ENCODE assay signal across 10 mouse cellular contexts in the genomic region with DNA sequence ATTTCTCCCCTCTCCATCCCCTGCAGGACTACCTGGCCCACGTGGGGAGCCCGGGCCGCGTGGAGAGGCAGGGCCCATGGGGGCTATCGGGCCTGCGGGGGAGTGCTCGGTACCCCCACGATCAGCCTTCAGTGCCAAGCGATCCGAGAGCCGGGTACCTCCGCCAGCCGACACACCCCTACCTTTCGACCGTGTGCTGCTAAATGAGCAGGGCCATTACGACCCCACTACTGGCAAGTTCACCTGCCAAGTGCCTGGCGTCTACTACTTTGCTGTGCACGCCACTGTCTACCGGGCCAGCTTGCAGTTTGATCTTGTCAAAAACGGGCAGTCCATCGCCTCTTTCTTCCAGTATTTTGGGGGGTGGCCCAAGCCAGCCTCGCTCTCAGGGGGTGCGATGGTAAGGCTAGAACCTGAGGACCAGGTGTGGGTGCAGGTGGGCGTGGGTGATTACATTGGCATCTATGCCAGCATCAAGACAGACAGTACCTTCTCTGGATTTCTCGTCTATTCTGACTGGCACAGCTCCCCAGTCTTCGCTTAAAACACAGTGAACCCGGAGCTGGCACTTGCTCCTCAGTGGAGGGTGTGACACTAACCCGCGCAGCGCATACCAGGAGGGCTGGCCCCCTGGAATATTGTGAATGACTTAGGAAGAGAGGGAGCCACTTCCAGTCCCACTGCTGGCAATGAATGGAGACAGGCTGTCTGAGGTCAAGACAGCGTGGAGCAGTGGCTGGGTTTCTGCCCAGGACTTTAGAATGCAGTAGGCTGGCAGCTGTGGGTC. TPM values are rescaled to one million over a fixed set of nuclear protein-coding genes. Genes with fewer than 3 reads are reported as not detected.
DNase-seq lines count a peak whose midpoint lies in the region; ATAC-seq and TF ChIP-seq lines count a peak whose summit lies in the region.
"Had no signal": no experiment of that assay in that cellular context is flagged by ENCODE, and none has a peak within 500 bp of the region (broad histone marks: within the 10 kb centered on the region; RNA-seq: fewer than 3 reads in every experiment).

No protein-coding gene starts in this region.

- H3K9ac ChIP-seq in kidney, embryonic 14.5 days (ENCODE audit: low read depth, low read length), result peak overlapping the region; percentile 19; the same call in 1 of the 2 replicates
- H3K9ac ChIP-seq in forebrain, postnatal 0 days, result peak overlapping the region; percentile 31; the same call in 1 of the 2 replicates
- no peak overlapping the region for H3K9ac ChIP-seq in liver, embryonic 14.5 days (replicated peaks)

- TF ChIP-seq CTCF in forebrain, postnatal 0 days (IDR thresholded peaks at IDR 0.05; ENCODE audit: low read depth), result no peak
- TF ChIP-seq CTCF in liver, embryonic 14.5 days (IDR thresholded peaks at IDR 0.05; ENCODE audit: low read depth), result no peak

- 81% methylated on average over 31 of the region's 31 CpGs for WGBS in kidney, embryonic 14.5 days
- WGBS in forebrain, postnatal 0 days, result 73% methylated on average over 31 of the region's 31 CpGs
- WGBS in liver, embryonic 14.5 days (ENCODE audit: insufficient replicate concordance), result 86% methylated on average over 31 of the region's 31 CpGs

- TF ChIP-seq EP300 in liver, embryonic 14.5 days (IDR thresholded peaks at IDR 0.05; ENCODE audit: low read depth), result no peak

- H3K27ac ChIP-seq in kidney, embryonic 14.5 days (ENCODE audit: low read depth, low read length), result no peak overlapping the region
- H3K27ac ChIP-seq in brown adipose tissue, adult 24 weeks (replicated peaks; ENCODE audit: low read depth, low read length), result no peak overlapping the region
- no peak overlapping the region for H3K27ac ChIP-seq in forebrain, postnatal 0 days (ENCODE audit: low read depth, low read length)
- H3K27ac ChIP-seq in liver, embryonic 14.5 days, result no peak overlapping the region

- intact Hi-C loops in gastrocnemius, postnatal 14 days (cut with DNase I; ENCODE audit: low total_unique reads), result no loop called here

- H3K4me1 ChIP-seq in kidney, embryonic 14.5 days (ENCODE audit: control insufficient read depth, insufficient read depth, low read length), result peaks cover 42% of the 10 kb centered on the region
- H3K4me1 ChIP-seq in brown adipose tissue, adult 24 weeks (ENCODE audit: control insufficient read depth, insufficient read depth, insufficient read length, low read length), result peaks cover 6% of the 10 kb centered on the region; the same call in 1 of the 2 replicates
- H3K4me1 ChIP-seq in forebrain, postnatal 0 days (ENCODE audit: insufficient read depth), result peaks cover 34% of the 10 kb centered on the region; the same call in 1 of the 2 replicates
- peaks cover 0 to 13% of the 10 kb centered on the region in 2 experiments for H3K4me1 ChIP-seq in liver, embryonic 14.5 days (replicated peaks; ENCODE audit: control insufficient read depth in 2 of 2, insufficient read depth in 2 of 2, low read length in 1 of 2)

- peaks cover 32% of the 10 kb centered on the region for H3K36me3 ChIP-seq in kidney, embryonic 14.5 days (ENCODE audit: control insufficient read depth, insufficient read depth, low read length)
- no peaks in the 10 kb centered on the region for H3K36me3 ChIP-seq in forebrain, postnatal 0 days (ENCODE audit: insufficient read depth)
- H3K36me3 ChIP-seq in liver, embryonic 14.5 days (replicated peaks; ENCODE audit: control insufficient read depth, insufficient read depth, low read depth), result peaks cover 14% of the 10 kb centered on the region

- peak overlapping the region; percentile 39 for H3K4me2 ChIP-seq in kidney, embryonic 14.5 days (replicated peaks; ENCODE audit: low read depth, low read length)
- peak overlapping the region; percentile 37 for H3K4me2 ChIP-seq in forebrain, postnatal 0 days (ENCODE audit: low read depth)
- peak overlapping the region; percentile 31 for H3K4me2 ChIP-seq in liver, embryonic 14.5 days (ENCODE audit: low read depth)

- H3K27me3 ChIP-seq in kidney, embryonic 14.5 days (ENCODE audit: control insufficient read depth, insufficient read depth, low read length), result no peaks in the 10 kb centered on the region
- H3K27me3 ChIP-seq in forebrain, postnatal 0 days (ENCODE audit: insufficient read depth, low read length), result no peaks in the 10 kb centered on the region
- H3K27me3 ChIP-seq in liver, embryonic 14.5 days (ENCODE audit: control insufficient read depth, insufficient read depth, low read length), result no peaks in the 10 kb centered on the region

- H3K9me3 ChIP-seq in kidney, embryonic 14.5 days (ENCODE audit: control insufficient read depth, low read length), result no peaks in the 10 kb centered on the region
- no peaks in the 10 kb centered on the region for H3K9me3 ChIP-seq in forebrain, postnatal 0 days (ENCODE audit: low read length)
- H3K9me3 ChIP-seq in liver, embryonic 14.5 days (ENCODE audit: control insufficient read depth, low read length), result no peaks in the 10 kb centered on the region

- H3K4me3 ChIP-seq in kidney, embryonic 14.5 days (ENCODE audit: low read length), result peak overlapping the region; percentile 8; the same call in 1 of the 2 replicates
- H3K4me3 ChIP-seq in brown adipose tissue, adult 24 weeks (ENCODE audit: insufficient read depth, low read depth, low read length), result 0 out of 2 replicates have a peak overlapping the region, but pooled peaks have one; percentile 48
- no peak overlapping the region for H3K4me3 ChIP-seq in forebrain, postnatal 0 days (ENCODE audit: low read depth, low read length)
- H3K4me3 ChIP-seq in liver, embryonic 14.5 days (ENCODE audit: insufficient read depth in 1 of 2, low read depth in 2 of 2, low read length in 2 of 2), result no peak overlapping the region

- DNase-seq in kidney, postnatal 10 days, result no peak
- DNase-seq in forebrain, postnatal 0 days, result no peak
- no peak for DNase-seq in liver, embryonic 14.5 days (ENCODE audit: low read depth in 3 of 3, low spot score in 3 of 3)
- no peak for DNase-seq in gastrocnemius, postnatal 14 days
- DNase-seq in thymus, postnatal 10 days (ENCODE audit: low spot score in 2 of 2), result no peak
- DNase-seq in adrenal gland, postnatal 4 days (ENCODE audit: low spot score in 2 of 2), result no peak

- ATAC-seq in kidney, embryonic 14.5 days (ENCODE audit: low FRiP score, low TSS enrichment), result no peak
- no peak for ATAC-seq in forebrain, postnatal 0 days
- no peak for ATAC-seq in liver, embryonic 14.5 days (ENCODE audit: insufficient read depth)

RNA-seq across cellular contexts. Expression of a gene that starts 1.4 kb away (rescaled TPM):
- 4.6 and 5.4 TPM in 2 replicates for polyA plus RNA-seq in kidney, embryonic 14.5 days (2014; fragmentation: Nextera tagmentation; extraction: Ambion mirVana)
- 3.6 and 3.7 TPM in 2 replicates for polyA plus RNA-seq in brown adipose tissue, adult 24 weeks (2012; ENCODE audit: insufficient read depth, insufficient read length, missing spikeins)
- 17.3 and 18.4 TPM in 2 replicates for total RNA-seq in forebrain, postnatal 0 days (2014; rRNA removed)
- polyA plus RNA-seq in forebrain, postnatal 0 days (2015; fragmentation: Nextera tagmentation; extraction: Ambion mirVana), result 8.7 and 9.3 TPM in 2 replicates
- 0.24 and 0.27 TPM in 2 replicates for polyA plus RNA-seq in liver, embryonic 14.5 days (2012; rRNA removed)
- 0.27 and 0.30 TPM in 2 replicates for polyA plus RNA-seq in liver, embryonic 14.5 days (2014; fragmentation: Nextera tagmentation; extraction: Ambion mirVana)
- total RNA-seq in gastrocnemius, postnatal 14 days (2021), result 10 to 100 TPM; 22.9 to 25.7 TPM
- 10 to 100 TPM in 1 of 2 experiments, 1 to 10 TPM in 1; 9.7 to 17.4 TPM for total RNA-seq in adrenal gland, postnatal 4 days (2021)

RNA-seq across cellular contexts. Expression of a gene that starts 4.8 kb away (rescaled TPM):
- polyA plus RNA-seq in kidney, embryonic 14.5 days (2014; fragmentation: Nextera tagmentation; extraction: Ambion mirVana), result 0.09 and 0.14 TPM in 2 replicates
- not detected in 2 replicates for polyA plus RNA-seq in brown adipose tissue, adult 24 weeks (2012; ENCODE audit: insufficient read depth, insufficient read length, missing spikeins)
- total RNA-seq in forebrain, postnatal 0 days (2014; rRNA removed), result 0.81 TPM in 1 of 2 replicates, not detected in the other
- polyA plus RNA-seq in forebrain, postnatal 0 days (2015; fragmentation: Nextera tagmentation; extraction: Ambion mirVana), result 0.11 TPM in 1 of 2 replicates, not detected in the other
- 0.05 and 0.09 TPM in 2 replicates for polyA plus RNA-seq in liver, embryonic 14.5 days (2012; rRNA removed)
- polyA plus RNA-seq in liver, embryonic 14.5 days (2014; fragmentation: Nextera tagmentation; extraction: Ambion mirVana), result not detected in 2 replicates
- total RNA-seq in gastrocnemius, postnatal 14 days (2021), result 1 to 10 TPM in 1 of 2 experiments, under 1 TPM in 1; 0.23 to 1.2 TPM
- total RNA-seq in adrenal gland, postnatal 4 days (2021), result under 1 TPM; 0.11 to 0.51 TPM
- polyA plus RNA-seq: liver, adult 2 months had no signal

RNA-seq across cellular contexts. Expression of a gene that starts 4.9 kb away (rescaled TPM):
- polyA plus RNA-seq in kidney, embryonic 14.5 days (2014; fragmentation: Nextera tagmentation; extraction: Ambion mirVana), result 51.1 and 78.4 TPM in 2 replicates
- polyA plus RNA-seq in brown adipose tissue, adult 24 weeks (2012; ENCODE audit: insufficient read depth, insufficient read length, missing spikeins), result 8.7 and 10.4 TPM in 2 replicates
- total RNA-seq in forebrain, postnatal 0 days (2014; rRNA removed), result 11.0 and 16.0 TPM in 2 replicates
- 36.8 and 38.8 TPM in 2 replicates for polyA plus RNA-seq in forebrain, postnatal 0 days (2015; fragmentation: Nextera tagmentation; extraction: Ambion mirVana)
- polyA plus RNA-seq in liver, embryonic 14.5 days (2012; rRNA removed), result 21.9 and 26.2 TPM in 2 replicates
- 29.4 and 34.3 TPM in 2 replicates for polyA plus RNA-seq in liver, embryonic 14.5 days (2014; fragmentation: Nextera tagmentation; extraction: Ambion mirVana)
- 1 to 10 TPM; 6.4 to 8.4 TPM for total RNA-seq in gastrocnemius, postnatal 14 days (2021)
- 10 to 100 TPM; 42.5 to 45.8 TPM for total RNA-seq in adrenal gland, postnatal 4 days (2021)

RNA-seq across cellular contexts. Expression of a gene that starts 6.9 kb away (rescaled TPM):
- 0.14 TPM in 1 of 2 replicates, not detected in the other for polyA plus RNA-seq in kidney, embryonic 14.5 days (2014; fragmentation: Nextera tagmentation; extraction: Ambion mirVana)
- not detected in 2 replicates for polyA plus RNA-seq in brown adipose tissue, adult 24 weeks (2012; ENCODE audit: insufficient read depth, insufficient read length, missing spikeins)
- total RNA-seq in forebrain, postnatal 0 days (2014; rRNA removed), result 0.67 and 1.2 TPM in 2 replicates
- 0.08 and 0.13 TPM in 2 replicates for polyA plus RNA-seq in forebrain, postnatal 0 days (2015; fragmentation: Nextera tagmentation; extraction: Ambion mirVana)
- not detected in 2 replicates for polyA plus RNA-seq in liver, embryonic 14.5 days (2012; rRNA removed)
- polyA plus RNA-seq in liver, embryonic 14.5 days (2014; fragmentation: Nextera tagmentation; extraction: Ambion mirVana), result not detected in 2 replicates
- under 1 TPM in 1 of 2 experiments, not detected in 1; 0.06 TPM for total RNA-seq in gastrocnemius, postnatal 14 days (2021)
- under 1 TPM in 1 of 2 experiments, not detected in 1; 0.17 TPM for total RNA-seq in adrenal gland, postnatal 4 days (2021)
- total RNA-seq: gastrocnemius, postnatal 36 days; liver, adult 2 months had no signal
- polyA plus RNA-seq: liver, adult 2 months had no signal

RNA-seq across cellular contexts. Expression of a gene that starts 25.8 kb away (rescaled TPM):
- polyA plus RNA-seq in kidney, embryonic 14.5 days (2014; fragmentation: Nextera tagmentation; extraction: Ambion mirVana), result 26.3 and 39.7 TPM in 2 replicates
- polyA plus RNA-seq in brown adipose tissue, adult 24 weeks (2012; ENCODE audit: insufficient read depth, insufficient read length, missing spikeins), result 27.8 and 28.1 TPM in 2 replicates
- total RNA-seq in forebrain, postnatal 0 days (2014; rRNA removed), result 12.2 and 21.1 TPM in 2 replicates
- 5.0 and 6.0 TPM in 2 replicates for polyA plus RNA-seq in forebrain, postnatal 0 days (2015; fragmentation: Nextera tagmentation; extraction: Ambion mirVana)
- 6.1 and 6.2 TPM in 2 replicates for polyA plus RNA-seq in liver, embryonic 14.5 days (2012; rRNA removed)
- polyA plus RNA-seq in liver, embryonic 14.5 days (2014; fragmentation: Nextera tagmentation; extraction: Ambion mirVana), result 3.1 and 3.4 TPM in 2 replicates
- 10 to 100 TPM; 62.3 to 83.8 TPM for total RNA-seq in gastrocnemius, postnatal 14 days (2021)
- total RNA-seq in adrenal gland, postnatal 4 days (2021), result 10 to 100 TPM; 92.8 to 97.0 TPM

Comparison
In these comparisons a context has a peak if more than half of its experiments do, and no peak if none do; other contexts are left out.
1. H3K4me3 ChIP-seq: peak in kidney, embryonic 14.5 days (single experiment) and brown adipose tissue, adult 24 weeks (single experiment); none in forebrain, postnatal 0 days (single experiment) and liver, embryonic 14.5 days (0 of 2).
2. Peak in every context shown above with its lines, with median percentiles within 50 percentile points of each other: H3K4me2 ChIP-seq.